16 mouse cellular contexts compared by ENCODE assay signal in genomic region chr1:176939901-176940341, GRCm38 (mm10).
DNase-seq lines count a peak whose midpoint lies in the region; ATAC-seq and TF ChIP-seq lines count a peak whose summit lies in the region.
"Had no signal": no experiment of that assay in that cellular context is flagged by ENCODE, and none has a peak within 500 bp of the region (broad histone marks: within the 10 kb centered on the region; RNA-seq: fewer than 3 reads in every experiment).

No protein-coding gene starts in this region.

- H3K36me3 ChIP-seq in forebrain, embryonic 15.5 days, result no peaks in the 10 kb centered on the region
- no peaks in the 10 kb centered on the region for H3K36me3 ChIP-seq in forebrain, embryonic 10.5 days (replicated peaks)
- H3K36me3 ChIP-seq: limb, embryonic 15.5 days; midbrain, embryonic 15.5 days; neural tube, embryonic 13.5 days had no signal

- 70% methylated on average over 8 of the region's 8 CpGs for WGBS in forebrain, embryonic 15.5 days
- 78% methylated on average over 8 of the region's 8 CpGs for WGBS in forebrain, embryonic 10.5 days

- H3K9ac ChIP-seq in forebrain, embryonic 15.5 days (replicated peaks), result no peak overlapping the region
- H3K9ac ChIP-seq: limb, embryonic 15.5 days; midbrain, embryonic 15.5 days; neural tube, embryonic 13.5 days had no signal

- intact Hi-C loops in left cerebral cortex, adult 2 months (cut with DNase I), result loop anchor here (10.0 kb wide), 1 partner anchor 205 kb away; no protein-coding TSS in a partner anchor
- intact Hi-C loops in left cerebral cortex, postnatal 4 days (cut with DNase I), result loop anchor here (5.0 to 10.0 kb wide), 3 partner anchors 55 to 502 kb away; partner anchors contain the start of genes Akt3 and Zbtb18

- no peak for DNase-seq in forebrain, embryonic 10.5 days (ENCODE audit: extremely low spot score, low spot score)
- peak in 1 of 2 experiments; percentile 7 for DNase-seq in left cerebral cortex, adult 2 months (ENCODE audit: extremely low spot score in 1 of 2, low spot score in 2 of 2)
- DNase-seq in left cerebral cortex, postnatal 4 days, result no peak
- peak; percentile 73 for DNase-seq in cerebellum, adult 9-11 months
- peak; percentile 86 for DNase-seq in telencephalon, adult 2 months (ENCODE audit: low read depth, low spot score)
- DNase-seq in neural tube, embryonic 10.5 days (ENCODE audit: extremely low spot score, low spot score), result no peak
- DNase-seq: adrenal gland, postnatal 36 days; gastrocnemius, postnatal 25 days; kidney, postnatal 10 days; lung, adult 2 months had no signal

- H3K27ac ChIP-seq in forebrain, embryonic 15.5 days (replicated peaks), result peak overlapping the region; percentile 76
- no peak overlapping the region for H3K27ac ChIP-seq in forebrain, embryonic 10.5 days
- H3K27ac ChIP-seq in left cerebral cortex, adult 2 months, result peak overlapping the region; percentile 74
- H3K27ac ChIP-seq: limb, embryonic 15.5 days; midbrain, embryonic 15.5 days; neural tube, embryonic 13.5 days had no signal

- no peaks in the 10 kb centered on the region for H3K9me3 ChIP-seq in forebrain, embryonic 15.5 days
- no peaks in the 10 kb centered on the region for H3K9me3 ChIP-seq in forebrain, embryonic 10.5 days
- H3K9me3 ChIP-seq: G1E; limb, embryonic 15.5 days; midbrain, embryonic 15.5 days; neural tube, embryonic 13.5 days had no signal

- TF ChIP-seq CTCF in left cerebral cortex, adult 2 months (IDR thresholded peaks at IDR 0.05), result no peak

- no peak overlapping the region for H3K4me3 ChIP-seq in forebrain, embryonic 15.5 days
- no peak overlapping the region for H3K4me3 ChIP-seq in forebrain, embryonic 10.5 days
- no peak overlapping the region for H3K4me3 ChIP-seq in left cerebral cortex, adult 2 months
- H3K4me3 ChIP-seq: limb, embryonic 15.5 days; midbrain, embryonic 15.5 days; neural tube, embryonic 13.5 days had no signal

- ATAC-seq in forebrain, embryonic 15.5 days (replicated peaks), result peak; percentile 59
- ATAC-seq: midbrain, embryonic 15.5 days had no signal

- H3K27me3 ChIP-seq in forebrain, embryonic 15.5 days, result no peaks in the 10 kb centered on the region
- H3K27me3 ChIP-seq in forebrain, embryonic 10.5 days (ENCODE audit: poor library complexity, severe bottlenecking), result no peaks in the 10 kb centered on the region
- H3K27me3 ChIP-seq: limb, embryonic 15.5 days; midbrain, embryonic 15.5 days; neural tube, embryonic 13.5 days had no signal

- peaks cover 20% of the 10 kb centered on the region for H3K4me1 ChIP-seq in forebrain, embryonic 15.5 days
- H3K4me1 ChIP-seq in forebrain, embryonic 10.5 days, result peaks cover 18% of the 10 kb centered on the region
- H3K4me1 ChIP-seq: limb, embryonic 15.5 days; midbrain, embryonic 15.5 days; neural tube, embryonic 13.5 days had no signal

- no peak overlapping the region for H3K4me2 ChIP-seq in forebrain, embryonic 15.5 days (replicated peaks)
- H3K4me2 ChIP-seq: heart, embryonic 11.5 days; limb, embryonic 15.5 days; midbrain, embryonic 15.5 days; neural tube, embryonic 13.5 days had no signal

Comparison
In these comparisons a context has a peak if more than half of its experiments do, and no peak if none do; other contexts are left out.
1. DNase-seq: peak in cerebellum, adult 9-11 months (single experiment) and telencephalon, adult 2 months (single experiment); none in forebrain, embryonic 10.5 days (single experiment), left cerebral cortex, postnatal 4 days (single experiment) and neural tube, embryonic 10.5 days (single experiment).